Mouse (Mus musculus): ENCODE data around the gene Ramp1. TPM values are rescaled to one million over a fixed set of nuclear protein-coding genes. Genes with fewer than 3 reads are reported as not detected.
A peak's percentile ranks its signal among the peaks of the same experiment; 100 is the strongest.

The Ramp1 gene
- total RNA-seq, 2 experiments from 2014 or later: 57.2 to 61.5 TPM

DNA sequence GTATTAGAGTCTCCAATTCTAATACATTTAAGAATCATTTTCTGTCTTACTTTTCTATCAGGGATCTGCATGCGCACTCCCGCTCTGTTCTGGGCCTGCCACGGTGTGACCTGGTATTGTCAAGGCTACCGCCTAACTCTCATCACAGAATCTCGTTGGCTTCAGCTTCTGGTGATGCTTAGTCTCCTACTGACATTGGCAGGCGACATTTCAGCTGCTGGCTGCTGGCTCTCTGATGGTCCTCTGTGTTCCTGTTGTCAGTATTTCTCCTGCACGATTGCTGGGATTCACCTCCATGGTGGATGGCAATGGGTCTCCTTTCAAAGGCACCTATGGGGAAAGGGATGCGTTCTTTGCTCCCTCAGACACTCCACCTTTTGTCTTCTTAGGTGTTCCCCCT, 26.7 kb downstream of the Ramp1 start:
- no peak for DNase-seq (ENCODE audit: low spot score in 2 of 2)
- Histone ChIP-seq H3K4me3 (no peak overlapping the region), H3K27ac (peak overlapping the region; percentile 98)
- TF ChIP-seq CTCF (conservative IDR thresholded peaks at IDR 0.05): no peak

DNA sequence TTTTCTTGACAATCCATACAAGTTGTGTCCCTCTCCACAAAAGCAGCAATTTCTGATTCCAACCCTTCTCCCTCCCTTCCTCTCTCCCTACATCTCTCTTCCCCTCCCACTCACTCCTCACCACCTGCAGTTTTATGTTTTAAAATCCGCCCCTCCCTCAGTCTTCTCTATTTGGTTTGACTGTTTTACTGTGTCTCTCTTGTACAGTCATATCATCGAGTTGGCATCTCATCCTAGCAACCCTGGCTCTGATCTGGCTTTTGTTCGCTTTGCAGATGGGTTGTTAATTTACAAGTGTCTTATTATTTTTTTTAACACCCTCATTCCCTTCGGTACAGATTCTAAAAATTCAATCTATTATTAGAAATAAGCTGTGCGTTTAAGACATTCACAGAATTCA, 27.3 kb downstream of the Ramp1 start:
- DNase-seq (ENCODE audit: low spot score in 2 of 2): peak; percentile 61 to 86
- peak overlapping the region; percentile 98 for H3K27ac ChIP-seq
- no peak overlapping the region for H3K4me3 ChIP-seq
- TF ChIP-seq CTCF (conservative IDR thresholded peaks at IDR 0.05): no peak

DNA sequence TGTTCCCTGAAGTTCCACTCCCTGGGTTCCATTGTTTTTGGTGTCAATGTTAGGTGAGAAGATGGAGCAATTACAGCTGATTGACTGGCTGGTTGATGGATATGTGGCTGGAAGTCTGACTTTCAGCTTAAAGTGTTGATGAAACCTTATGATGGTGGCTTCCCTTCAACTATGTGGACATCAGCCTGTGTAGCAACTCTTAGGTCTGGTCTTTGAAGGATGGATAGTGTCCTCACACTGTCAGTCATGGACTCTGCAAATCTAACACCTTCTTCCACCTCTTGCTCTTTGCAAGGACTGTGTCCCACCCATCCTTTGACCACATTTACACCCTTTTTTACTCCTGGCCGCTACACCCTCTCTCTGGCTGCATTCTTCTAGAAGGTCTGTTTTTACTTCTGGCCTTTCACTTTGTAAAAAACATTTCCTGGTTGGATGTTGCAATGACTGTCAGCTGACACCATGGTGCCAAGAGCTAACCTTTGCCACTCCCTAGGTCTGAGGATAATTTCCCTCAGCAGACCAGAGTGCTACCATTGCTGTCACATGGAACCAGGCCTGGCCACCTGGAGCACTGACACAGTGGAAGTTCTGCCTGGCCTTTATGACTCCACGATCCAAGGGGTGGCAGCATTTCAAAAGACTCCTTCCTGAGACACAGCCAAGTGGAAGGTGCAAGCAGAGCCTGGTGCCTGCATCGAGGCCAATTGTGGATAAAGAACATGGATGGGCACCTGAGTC, 27.9 kb downstream of the Ramp1 start:
- TF ChIP-seq CTCF (conservative IDR thresholded peaks at IDR 0.05): no peak
- no peak overlapping the region for H3K4me3 ChIP-seq
- no peak for DNase-seq (ENCODE audit: low spot score in 2 of 2)
- H3K27ac ChIP-seq: peak overlapping the region; percentile 98

DNA sequence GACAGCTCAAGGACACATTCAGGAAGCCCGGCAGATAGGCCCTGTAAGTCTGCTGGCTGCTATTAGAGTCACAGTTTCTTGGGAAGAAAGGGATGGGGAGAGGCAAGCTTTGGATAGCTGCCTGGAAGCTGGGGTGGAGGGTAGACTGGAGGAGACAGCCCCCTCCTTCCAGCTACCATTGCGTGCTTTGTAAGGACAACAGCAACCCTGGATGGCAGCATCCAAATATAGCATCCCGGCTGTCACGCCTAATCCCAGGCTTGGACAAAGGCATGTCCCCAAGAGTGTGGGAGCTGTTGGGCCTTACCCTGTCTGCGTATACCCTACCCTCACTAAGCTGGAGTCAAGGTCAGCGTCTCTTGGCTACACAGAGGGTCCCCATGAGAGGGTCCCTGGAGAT, 29.7 kb downstream of the Ramp1 start:
- no peak overlapping the region for H3K4me3 ChIP-seq
- DNase-seq (ENCODE audit: low spot score in 2 of 2): peak in 1 of 2 experiments; percentile 77
- TF ChIP-seq CTCF (conservative IDR thresholded peaks at IDR 0.05): no peak
- H3K27ac ChIP-seq: peak overlapping the region; percentile 98

DNA sequence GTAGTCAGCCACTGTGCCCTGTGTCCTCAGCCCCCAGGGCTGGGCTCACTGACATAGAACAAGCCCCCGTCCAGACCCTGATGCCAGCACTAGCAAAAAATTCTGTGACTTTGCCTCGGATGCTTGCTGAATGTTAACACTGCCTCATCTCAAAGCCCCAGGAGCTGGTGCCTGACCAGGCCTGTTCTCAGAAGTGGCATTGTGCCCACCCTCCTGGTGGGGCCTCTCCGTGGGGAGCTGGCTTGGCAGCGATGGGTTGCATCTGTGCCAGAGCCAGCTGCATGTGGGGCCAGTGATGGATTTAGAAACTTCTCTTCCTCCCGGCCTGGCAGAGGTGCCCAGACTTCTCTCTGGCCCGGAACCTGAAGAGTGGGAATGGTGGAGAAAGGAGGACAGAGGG, 30.2 kb downstream of the Ramp1 start:
- Histone ChIP-seq H3K4me3 (no peak overlapping the region), H3K27ac (peak overlapping the region; percentile 98)
- peak; percentile 89 to 92 for DNase-seq (ENCODE audit: low spot score in 2 of 2)
- no peak for TF ChIP-seq CTCF (conservative IDR thresholded peaks at IDR 0.05)

DNA sequence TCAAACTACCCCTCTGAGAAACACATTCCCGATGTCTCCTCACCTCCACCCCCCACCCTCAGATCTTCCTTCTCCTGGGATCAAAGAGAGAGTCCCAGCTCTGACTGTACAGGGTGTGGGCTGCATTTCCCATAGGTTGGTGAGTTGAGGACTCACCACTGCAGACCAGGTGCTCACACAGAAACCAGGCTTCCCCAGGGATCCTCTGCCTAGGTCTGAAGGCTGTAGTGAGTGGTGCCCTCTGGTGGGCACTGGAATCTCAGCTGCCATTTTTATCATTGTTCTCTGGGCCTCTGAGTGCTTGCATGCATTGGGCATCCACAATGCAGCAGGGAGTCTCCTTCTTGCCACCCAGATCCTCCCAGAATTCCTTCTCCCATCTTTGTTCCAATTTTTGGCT, 31.5 kb downstream of the Ramp1 start:
- Histone ChIP-seq H3K4me3 (no peak overlapping the region), H3K27ac (peak overlapping the region; percentile 98)
- peak; percentile 86 for TF ChIP-seq CTCF (conservative IDR thresholded peaks at IDR 0.05)
- DNase-seq (ENCODE audit: low spot score in 2 of 2): peak; percentile 74

DNA sequence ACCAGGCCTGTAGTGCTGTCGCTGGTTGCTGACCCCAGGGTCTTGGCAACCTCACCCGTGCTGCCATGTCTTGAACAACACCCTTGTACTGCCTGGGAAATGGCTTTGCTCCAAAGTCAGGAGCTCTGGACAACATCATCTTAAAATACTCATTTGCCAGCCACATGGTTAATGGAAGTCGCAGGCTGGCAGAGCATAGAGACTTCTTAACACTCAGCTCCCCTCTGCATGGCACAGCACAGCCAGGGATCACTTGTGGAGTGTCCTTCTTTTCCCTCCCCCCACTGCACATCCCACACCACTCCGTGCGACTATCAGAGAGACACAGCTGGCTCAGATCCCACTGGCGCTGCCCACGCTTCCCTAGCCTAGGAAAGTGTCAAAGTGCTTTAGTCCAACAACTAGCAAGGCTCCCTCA, 32.0 kb downstream of the Ramp1 start:
- TF ChIP-seq CTCF (conservative IDR thresholded peaks at IDR 0.05): no peak
- DNase-seq (ENCODE audit: low spot score in 2 of 2): no peak
- no peak overlapping the region for H3K4me3 ChIP-seq
- H3K27ac ChIP-seq: peak overlapping the region; percentile 98

DNA sequence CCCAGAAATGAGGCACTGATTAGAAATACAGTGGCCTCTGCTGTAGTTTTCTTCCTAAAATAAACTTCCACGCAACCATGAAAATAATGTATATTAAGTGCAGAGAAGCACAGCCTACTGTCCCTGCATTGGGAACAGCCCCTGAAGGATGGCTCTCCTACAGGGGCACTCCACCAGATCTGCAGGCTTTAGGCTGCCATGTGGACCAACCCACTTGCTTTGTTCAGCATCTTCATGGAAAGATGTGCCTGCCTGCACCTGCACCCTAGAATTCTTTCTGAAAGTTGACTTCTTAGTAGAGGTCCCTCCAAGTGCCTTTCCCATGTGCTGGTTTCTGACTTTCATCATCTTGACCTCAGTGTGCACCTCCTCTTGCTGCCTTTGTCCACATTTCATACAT, 35.6 kb downstream of the Ramp1 start:
- H3K27ac ChIP-seq: peak overlapping the region; percentile 43; the same call in 1 of the 2 replicates
- no peak for DNase-seq (ENCODE audit: low spot score in 2 of 2)
- no peak for TF ChIP-seq CTCF (conservative IDR thresholded peaks at IDR 0.05)
- no peak overlapping the region for H3K4me3 ChIP-seq

DNA sequence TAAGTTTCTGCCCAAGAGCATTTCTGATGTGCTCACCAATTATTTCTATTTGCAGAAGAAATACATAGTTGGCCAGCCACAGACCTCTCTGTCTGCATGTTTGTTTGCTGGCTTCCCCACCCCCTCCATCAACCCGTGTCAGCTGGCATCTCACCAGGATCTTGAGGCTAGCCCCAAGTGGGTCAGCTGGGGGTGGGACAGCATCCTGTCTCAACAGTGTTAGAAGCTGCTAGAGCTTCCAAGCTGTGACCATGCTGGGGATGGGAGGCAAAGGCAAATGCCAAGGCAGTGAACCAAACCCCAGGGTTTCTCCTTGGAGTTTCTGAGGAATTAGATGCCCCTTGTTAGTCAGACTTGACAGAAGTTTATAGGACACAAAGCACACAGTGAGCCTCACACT, 36.4 kb downstream of the Ramp1 start:
- DNase-seq (ENCODE audit: low spot score in 2 of 2): no peak
- Histone ChIP-seq H3K4me3 (no peak overlapping the region), H3K27ac (peak overlapping the region; percentile 43)
- TF ChIP-seq CTCF (conservative IDR thresholded peaks at IDR 0.05): no peak

DNA sequence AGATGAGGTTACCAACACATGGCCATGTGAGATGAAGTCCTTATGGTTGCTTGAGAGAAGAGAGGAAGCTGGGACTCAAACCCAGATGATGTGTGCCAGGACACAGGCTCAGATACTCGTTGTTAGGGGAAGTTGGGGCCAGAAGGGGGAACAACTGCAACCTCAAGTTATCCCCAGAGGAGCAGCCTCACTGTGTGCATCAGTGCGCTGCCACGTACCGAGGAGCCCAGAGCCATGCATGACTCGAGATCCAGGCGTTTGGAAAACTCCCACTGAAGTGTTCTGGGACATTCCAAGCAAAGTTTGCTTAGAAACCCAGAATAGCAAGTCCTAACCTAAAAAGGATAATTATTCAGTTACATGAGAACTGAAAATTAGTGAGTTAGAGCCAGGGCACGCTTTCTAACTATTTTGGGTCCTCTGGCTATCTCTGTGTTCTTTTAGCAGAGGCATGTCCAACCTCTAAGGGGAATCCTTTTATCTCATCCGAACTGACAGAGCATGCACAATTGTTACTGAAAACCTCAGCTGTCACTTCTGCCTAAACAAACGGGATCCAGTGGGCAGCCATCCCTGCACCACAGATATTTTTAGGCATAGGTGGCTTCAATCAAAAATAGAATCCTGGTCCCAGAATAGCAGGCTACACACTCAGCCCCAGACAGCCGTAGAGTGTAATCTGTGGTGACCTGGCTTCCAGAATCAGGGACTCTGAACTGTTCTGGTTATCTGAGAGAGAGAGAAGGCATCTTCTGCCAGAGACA, 37.1 kb downstream of the Ramp1 start:
- TF ChIP-seq CTCF (conservative IDR thresholded peaks at IDR 0.05): no peak
- peak overlapping the region; percentile 43 for H3K27ac ChIP-seq
- DNase-seq (ENCODE audit: low spot score in 2 of 2): no peak
- no peak overlapping the region for H3K4me3 ChIP-seq

DNA sequence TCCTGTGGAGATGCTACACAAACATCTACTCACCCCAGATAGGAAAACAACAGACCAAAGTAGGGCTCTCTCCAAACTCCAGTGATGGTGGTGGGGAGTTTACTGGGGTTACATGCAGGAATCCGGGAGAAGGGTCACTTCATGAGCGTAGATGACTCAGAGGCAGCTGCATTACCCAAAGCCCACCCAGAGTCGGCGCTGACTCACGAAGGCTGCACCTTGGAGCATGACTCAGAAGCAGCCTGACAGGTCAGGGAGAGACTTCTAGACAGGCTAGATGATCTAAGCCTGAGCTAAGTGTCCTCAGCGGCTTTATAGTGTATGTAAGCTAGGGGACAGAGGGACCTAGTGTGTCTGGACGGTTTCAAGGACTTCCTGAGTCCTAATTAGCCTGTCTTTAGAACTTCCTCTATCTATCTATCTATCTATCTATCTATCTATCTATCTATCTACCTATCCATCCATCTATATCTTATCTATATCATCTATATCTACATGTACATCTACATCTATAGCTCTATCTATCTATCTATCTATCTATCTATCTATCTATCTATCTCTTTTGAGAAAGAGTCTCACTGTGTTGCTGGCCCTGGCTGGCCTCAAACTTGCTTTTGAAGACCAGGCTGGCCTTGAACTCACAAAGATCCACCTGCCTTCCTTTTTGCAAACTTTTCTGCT, 40.2 kb downstream of the Ramp1 start:
- TF ChIP-seq CTCF (conservative IDR thresholded peaks at IDR 0.05): no peak
- Histone ChIP-seq H3K4me3 (no peak overlapping the region), H3K27ac (no peak overlapping the region)
- DNase-seq (ENCODE audit: low spot score in 2 of 2): no peak

DNA sequence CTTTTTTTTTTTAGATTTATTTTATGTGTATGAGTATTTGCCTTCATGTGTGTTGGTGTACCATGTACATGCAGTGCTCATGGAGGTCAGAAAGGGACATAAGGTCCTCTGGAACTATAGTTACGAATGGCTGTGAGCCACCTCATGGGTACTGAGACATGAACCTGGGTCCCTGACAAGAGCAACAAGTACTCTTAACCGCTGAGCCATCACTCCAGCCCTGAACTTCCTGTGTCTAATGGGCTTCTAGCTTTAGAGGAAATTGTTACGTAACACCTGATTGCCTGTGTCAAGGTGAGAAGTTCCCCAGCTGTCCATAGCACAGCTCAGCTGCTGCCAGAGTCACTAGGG, 40.7 kb downstream of the Ramp1 start:
- no peak overlapping the region for H3K27ac ChIP-seq
- no peak for TF ChIP-seq CTCF (conservative IDR thresholded peaks at IDR 0.05)

DNA sequence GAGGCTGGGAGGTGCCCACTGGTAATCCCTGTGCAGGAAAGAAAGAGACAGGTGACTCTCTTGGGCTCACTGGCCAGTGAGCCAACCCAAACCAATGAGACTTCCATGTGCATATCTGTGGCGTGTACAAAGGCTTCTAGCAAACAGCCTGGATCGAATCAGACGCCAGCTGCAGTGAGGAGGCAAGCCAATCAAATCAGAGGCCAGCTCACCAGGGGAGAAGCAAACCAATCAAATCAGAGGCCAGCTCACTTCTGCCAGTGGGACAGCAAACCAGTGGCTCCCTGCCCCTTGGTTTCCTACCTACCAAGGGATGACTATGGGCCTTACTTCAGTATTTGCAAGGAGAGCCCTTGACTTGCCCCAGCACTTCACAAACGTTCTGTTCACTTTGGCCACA, 46.9 kb downstream of the Ramp1 start:
- Histone ChIP-seq H3K4me3 (no peak overlapping the region), H3K27ac (no peak overlapping the region)
- no peak for TF ChIP-seq CTCF (conservative IDR thresholded peaks at IDR 0.05)
- no peak for DNase-seq (ENCODE audit: low spot score in 2 of 2)

More for the DNA sequence above, 40.7 kb downstream of the Ramp1 start:
- no peak for DNase-seq (ENCODE audit: low spot score in 2 of 2)
- no peak overlapping the region for H3K4me3 ChIP-seq

Measured in layer of hippocampus, adult 2 months (tissue).